Mouse (Mus musculus): ENCODE data around the gene Arhgap21.

GRCm38 (mm10) chr2:20811506-20811905 is 157.2 kb downstream of the Arhgap21 start:
- TF ChIP-seq POLR2A (IDR thresholded peaks at IDR 0.05; ENCODE audit: low read depth, low read length) (no peak), CTCF (IDR thresholded peaks at IDR 0.05; ENCODE audit: extremely low read depth, insufficient read length, insufficient replicate concordance, low read depth, low read length) (no peak)
